Mouse (Mus musculus): Measurements from ENCODE around the gene Ccdc57.
"Not testable (repeated sequence)": the region's sequence is repeated elsewhere in the genome, so short reads cannot be mapped to it uniquely, and the experiment has no call there.

The Ccdc57 gene

DNA sequence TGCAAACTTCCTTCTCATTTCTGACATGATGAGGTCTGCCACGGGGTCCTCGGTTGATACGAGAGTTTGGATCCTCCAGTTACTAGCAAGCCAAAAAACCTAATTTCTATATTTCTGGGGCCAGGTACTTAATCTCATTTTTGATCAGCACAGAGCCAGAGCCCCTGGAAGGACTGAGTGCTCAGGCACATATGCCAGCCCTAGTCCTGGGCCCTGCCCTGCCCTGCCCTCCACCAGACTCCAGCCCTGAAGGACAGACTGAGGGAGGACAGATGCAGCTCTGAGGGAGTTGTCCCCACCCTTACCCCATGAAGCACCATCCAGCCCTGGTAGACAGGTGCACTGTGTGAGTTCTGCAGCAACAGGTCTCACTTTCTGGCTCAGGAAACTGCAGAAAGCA lies 28.1 kb downstream of the Ccdc57 start:
- no peak for DNase-seq (ENCODE audit: extremely low read depth, insufficient read length, low spot score)

- DNase-seq (ENCODE audit: extremely low read depth, insufficient read length, low spot score), result no peak
Measured at GRCm38 (mm10) chr11:120903159-120903850, 29.4 kb downstream of the Ccdc57 start.

- no peak for DNase-seq (ENCODE audit: extremely low read depth, insufficient read length, low spot score)
Measured at GRCm38 (mm10) chr11:120902487-120903142, 30.1 kb downstream of the Ccdc57 start.

DNA sequence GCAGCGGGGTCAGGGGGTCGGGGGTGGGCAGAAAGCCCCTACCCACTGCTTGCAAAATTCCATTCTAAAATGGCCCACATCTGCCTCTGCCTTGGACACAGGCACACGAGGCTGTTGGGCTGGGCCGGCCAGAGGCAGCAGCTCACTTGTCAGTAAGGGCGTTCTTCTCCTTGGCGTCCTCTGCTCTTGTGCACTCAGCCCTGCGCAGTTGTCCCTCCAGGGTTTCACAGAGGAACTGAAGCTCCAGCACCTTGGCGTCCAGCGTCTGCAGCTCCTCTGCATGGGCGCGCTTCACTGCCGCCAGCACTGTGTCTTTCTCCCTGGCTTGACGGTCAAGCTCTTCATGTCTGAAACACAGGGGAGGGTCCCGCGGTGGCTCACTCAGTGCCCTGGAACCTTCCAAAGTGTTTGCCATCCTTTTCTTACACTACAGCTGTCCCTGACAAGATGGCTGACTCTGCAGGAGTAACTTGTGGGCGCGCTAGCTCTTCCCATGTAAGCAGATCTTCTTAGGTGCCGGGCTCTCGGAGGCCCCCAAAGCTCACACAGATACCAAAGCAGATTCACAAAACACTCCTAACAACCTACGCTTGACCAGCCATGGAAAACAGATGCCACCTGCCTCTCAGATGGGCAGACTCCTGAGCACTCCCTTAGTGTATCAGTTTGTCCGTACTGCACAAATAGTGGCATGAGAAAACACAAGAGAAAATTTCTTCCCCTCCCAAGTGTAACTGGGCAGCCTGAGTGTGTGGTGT lies 30.8 kb downstream of the Ccdc57 start:
- DNase-seq (ENCODE audit: extremely low read depth, insufficient read length, low spot score), result no peak

GRCm38 (mm10) chr11:120900276-120901244 lies 32.1 kb downstream of the Ccdc57 start:
- DNase-seq (ENCODE audit: extremely low read depth, insufficient read length, low spot score), result no peak

GRCm38 (mm10) chr11:120898114-120898548 lies 34.5 kb downstream of the Ccdc57 start:
- no peak for DNase-seq (ENCODE audit: extremely low read depth, insufficient read length, low spot score)

DNA sequence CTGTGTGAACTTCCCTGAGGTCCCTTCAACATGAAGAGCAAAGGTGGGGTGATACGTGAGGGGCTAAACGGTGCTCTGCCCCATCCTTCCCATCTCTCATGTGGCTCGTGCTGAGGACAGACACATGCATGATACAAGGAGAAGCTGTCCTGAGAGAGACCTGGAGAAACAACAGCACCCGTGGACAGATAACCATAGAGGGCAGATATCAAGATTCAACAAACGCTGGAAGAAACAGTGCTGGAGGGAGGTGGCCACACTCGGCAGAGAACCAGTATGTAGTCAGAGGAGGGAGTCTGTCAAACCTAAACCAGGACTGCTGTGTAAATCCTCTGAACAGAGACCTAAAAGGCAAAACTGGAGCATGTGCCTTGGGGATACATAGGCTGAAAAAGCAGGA lies 37.2 kb downstream of the Ccdc57 start:
- no peak for DNase-seq (ENCODE audit: extremely low read depth, insufficient read length, low spot score)

- DNase-seq (ENCODE audit: extremely low read depth, insufficient read length, low spot score), result no peak
Measured at GRCm38 (mm10) chr11:120894397-120894796, 38.3 kb downstream of the Ccdc57 start.

- no peak for DNase-seq (ENCODE audit: extremely low read depth, insufficient read length, low spot score)
Measured at GRCm38 (mm10) chr11:120889216-120889615, 43.5 kb downstream of the Ccdc57 start.

GRCm38 (mm10) chr11:120888718-120889117 lies 44.0 kb downstream of the Ccdc57 start:
- DNase-seq (ENCODE audit: extremely low read depth, insufficient read length, low spot score), result no peak

DNA sequence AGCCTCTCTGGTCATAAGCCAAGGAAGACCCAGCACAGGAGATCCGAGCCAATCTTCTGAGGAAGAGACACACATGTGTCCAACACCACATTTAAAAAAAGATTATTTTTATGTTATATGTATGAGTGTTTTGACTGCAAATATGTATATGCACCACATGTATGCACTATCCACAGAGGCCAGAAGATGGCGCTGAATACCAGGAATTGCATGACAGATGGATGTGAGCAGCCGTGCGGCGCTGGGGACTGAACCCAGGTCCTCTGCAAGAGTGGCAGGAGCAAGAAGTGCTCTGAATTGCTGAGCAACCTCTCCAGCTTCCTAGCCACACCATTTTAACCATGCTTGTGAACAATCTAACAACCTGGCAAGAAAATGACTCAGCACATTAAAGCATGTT lies 45.2 kb downstream of the Ccdc57 start:
- no peak for DNase-seq (ENCODE audit: extremely low read depth, insufficient read length, low spot score)

DNA sequence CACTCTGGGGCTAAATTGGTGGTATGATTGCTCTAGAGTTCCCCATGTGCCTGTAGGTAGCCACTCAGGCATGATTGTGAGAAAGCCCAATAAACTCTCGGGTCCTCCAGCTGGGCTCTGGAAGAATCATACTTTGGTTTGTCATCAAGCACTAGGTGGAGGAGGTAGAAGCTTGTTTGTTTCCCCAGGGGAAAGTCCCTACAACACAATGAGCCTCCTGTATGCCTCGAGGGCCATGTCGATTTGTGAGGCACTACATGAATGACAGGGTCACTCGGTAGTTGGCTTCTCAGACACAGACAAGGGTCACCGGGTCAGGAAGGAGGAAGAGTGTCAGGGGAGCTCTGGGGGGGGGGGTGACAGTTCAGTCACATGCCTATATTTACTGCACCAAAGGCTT lies 46.2 kb downstream of the Ccdc57 start:
- no peak for DNase-seq (ENCODE audit: extremely low read depth, insufficient read length, low spot score)

GRCm38 (mm10) chr11:120883601-120884000 lies 49.1 kb downstream of the Ccdc57 start:
- DNase-seq (ENCODE audit: extremely low read depth, insufficient read length, low spot score), result no peak

DNA sequence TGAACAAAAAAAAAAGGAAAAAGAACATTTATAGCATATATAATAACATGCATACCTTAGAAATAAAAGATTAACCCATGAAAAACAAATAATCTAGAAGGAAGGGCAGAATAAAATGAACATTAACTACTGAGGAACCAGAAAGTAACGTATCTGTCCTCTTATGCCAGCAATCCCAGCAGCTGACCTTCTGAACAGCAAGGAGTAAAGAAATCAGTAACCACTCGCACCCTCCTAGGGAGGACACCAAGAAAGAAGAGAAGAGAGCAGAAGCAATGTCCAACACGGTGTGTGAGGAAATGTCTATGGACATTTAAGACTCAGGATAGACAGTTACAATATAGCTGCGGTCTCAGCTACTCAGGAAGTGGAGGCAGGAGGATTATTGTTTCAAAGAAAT lies 49.7 kb downstream of the Ccdc57 start:
- DNase-seq (ENCODE audit: extremely low read depth, insufficient read length, low spot score), result no peak

DNA sequence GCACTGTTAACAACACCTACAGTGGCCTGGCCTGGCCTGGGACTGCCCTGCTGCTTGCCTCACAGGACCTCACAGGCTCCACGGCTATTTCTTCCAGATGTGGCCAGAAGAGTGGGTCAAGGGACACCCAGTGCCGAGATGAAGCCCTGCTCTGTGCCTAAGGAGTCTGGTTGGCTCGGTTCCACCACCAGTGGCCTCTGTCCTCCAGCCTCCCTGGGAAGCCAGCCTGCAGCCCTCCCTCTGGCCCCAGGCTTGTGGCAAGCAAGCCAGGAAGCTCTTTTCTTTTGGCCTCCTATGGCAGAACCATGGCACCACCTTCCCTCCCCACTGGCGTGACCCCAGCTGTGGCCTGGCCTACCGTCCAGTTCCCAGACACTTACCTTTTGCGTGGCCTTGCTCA lies 59.5 kb downstream of the Ccdc57 start:
- DNase-seq (ENCODE audit: extremely low read depth, insufficient read length, low spot score), result no peak

DNA sequence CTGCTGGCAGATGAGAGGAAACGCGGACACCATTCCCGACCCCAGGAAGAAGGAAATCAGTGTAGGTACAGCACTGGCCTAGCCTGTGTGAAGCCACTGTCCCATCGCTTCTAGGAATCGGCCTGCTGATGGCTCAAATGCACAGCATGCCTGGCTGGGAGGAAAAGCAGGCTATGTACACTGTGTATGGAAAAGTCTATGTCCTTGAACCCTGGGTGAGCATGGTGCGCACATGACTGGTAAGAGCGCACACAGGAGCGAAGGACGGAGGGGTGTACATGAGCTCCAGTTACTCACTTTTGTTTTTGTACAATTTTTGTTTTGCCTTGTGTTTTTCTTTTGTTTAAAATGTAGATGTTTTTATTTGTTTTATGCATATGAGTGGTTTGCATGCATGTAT lies 61.2 kb downstream of the Ccdc57 start:
- DNase-seq (ENCODE audit: extremely low read depth, insufficient read length, low spot score), result no peak

DNA sequence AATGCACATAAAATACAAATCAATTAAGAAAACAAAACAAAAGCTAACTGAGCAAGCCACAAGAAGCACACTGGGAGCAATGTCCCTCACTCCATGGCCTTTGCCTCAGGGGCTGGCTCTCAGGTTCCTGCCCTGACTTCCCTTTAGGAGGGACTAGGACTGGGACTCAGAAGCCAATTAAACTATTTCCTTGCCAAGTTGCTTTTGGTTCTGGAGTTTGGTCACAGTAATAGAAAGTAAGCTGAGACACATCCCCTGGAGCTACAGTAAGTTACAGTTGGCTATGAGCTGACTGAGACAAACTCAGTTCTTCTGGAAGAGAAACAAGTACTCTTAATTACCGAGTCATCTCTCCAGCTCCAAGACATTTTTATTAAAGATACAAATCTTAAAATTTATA lies 66.9 kb downstream of the Ccdc57 start:
- DNase-seq (ENCODE audit: extremely low read depth, insufficient read length, low spot score), result no peak

- DNase-seq (ENCODE audit: extremely low read depth, insufficient read length, low spot score), result no peak
Measured at GRCm38 (mm10) chr11:120862819-120863218, 69.9 kb downstream of the Ccdc57 start.

- not testable (repeated sequence) for DNase-seq (ENCODE audit: extremely low read depth, insufficient read length, low spot score)
Measured at GRCm38 (mm10) chr11:120855938-120856337, 76.7 kb downstream of the Ccdc57 start.

- no peak for DNase-seq (ENCODE audit: extremely low read depth, insufficient read length, low spot score)
Measured at GRCm38 (mm10) chr11:120853788-120854187, 78.9 kb downstream of the Ccdc57 start.

DNA sequence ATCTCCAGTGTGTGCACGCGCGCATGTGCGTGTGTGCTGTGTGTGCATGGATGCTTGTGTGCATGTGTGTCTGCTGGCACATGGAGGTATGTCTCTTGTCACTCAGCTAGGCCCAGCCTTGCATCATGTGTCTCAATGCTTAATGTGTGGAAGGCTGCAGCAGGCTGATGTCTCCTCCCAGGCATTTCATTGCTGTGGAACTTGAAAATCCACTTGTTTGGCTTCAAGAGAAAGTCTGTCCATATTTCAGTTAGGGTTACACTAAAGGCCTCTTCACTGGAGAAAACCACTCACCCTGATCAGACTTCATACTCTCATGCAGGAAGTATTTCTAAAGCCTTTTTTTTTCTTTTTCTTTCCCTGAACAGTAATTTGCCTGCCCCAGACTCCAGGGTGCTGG lies 79.5 kb downstream of the Ccdc57 start:
- DNase-seq (ENCODE audit: extremely low read depth, insufficient read length, low spot score), result no peak

All from 3134 (cell line).